Mouse (Mus musculus) erythroblast, adult 5-6 weeks (primary cell): ENCODE data around the gene Srpk2. TPM values are rescaled to one million over a fixed set of nuclear protein-coding genes. Genes with fewer than 3 reads are reported as not detected.
"Not testable (repeated sequence)": the region's sequence is repeated elsewhere in the genome, so short reads cannot be mapped to it uniquely, and the experiment has no call there.

ENCODE experiments used
- ATAC-seq: replicated peaks from 2 replicates; pipeline ENCODE4 v1.8.0; 2016; ENCODE audit warnings: moderate number of reproducible peaks, mild to moderate bottlenecking, moderate TSS enrichment, inconsistent platforms; ENCODE audit not compliant: poor library complexity, low FRiP score, severe bottlenecking
- total RNA-seq, 2 experiments: library from RNA; stranded (forward) in 1 of 2; stranded (reverse) in 1 of 2; fragments of 150-400 nt in 1 of 2; fragments of 200-764, 138-1000 nt in 1 of 2; gene quantifications; 2 replicates each; pipeline versions ENCODE4 v1.2.3 to v1.2.4; 2015 to 2017; ENCODE audit warnings: low replicate concordance in 2 of 2

Gene Srpk2
- total RNA-seq, 2 experiments from 2014 or later, result 15.2 to 18.7 TPM

DNA sequence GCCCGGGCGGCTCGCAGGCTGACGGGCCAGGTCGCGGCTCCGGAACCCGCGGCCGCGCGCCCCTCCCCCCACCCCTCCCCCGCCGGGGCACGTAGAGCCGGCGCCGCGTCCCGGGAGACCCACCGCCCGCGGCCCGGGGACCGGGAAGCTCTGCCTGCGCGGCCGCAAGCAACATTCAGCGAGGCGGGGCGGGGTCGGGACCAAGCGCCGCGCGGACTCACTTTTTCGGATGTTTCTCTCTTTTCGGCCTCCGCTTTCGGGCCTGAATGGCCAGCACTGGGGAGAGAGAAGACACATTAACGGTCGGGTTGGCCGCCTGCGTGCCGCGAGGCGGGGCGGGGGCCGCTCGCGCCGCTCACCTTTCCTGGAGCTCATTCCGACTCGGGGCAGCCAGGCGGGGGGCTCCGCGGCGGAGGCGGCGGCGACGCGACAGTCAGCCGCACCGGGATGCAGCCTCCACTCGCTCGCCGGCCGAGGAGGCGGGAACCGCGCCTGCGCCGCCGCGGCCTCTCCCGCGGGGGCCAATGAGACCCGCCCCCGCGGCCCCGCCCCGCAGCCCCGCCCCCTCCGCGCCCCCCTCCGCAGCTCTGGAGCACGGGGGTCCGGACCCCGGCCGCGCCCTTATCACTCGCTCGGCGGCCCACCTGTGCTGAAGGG, 8.8 kb downstream of the Srpk2 start:
- no peak for ATAC-seq

DNA sequence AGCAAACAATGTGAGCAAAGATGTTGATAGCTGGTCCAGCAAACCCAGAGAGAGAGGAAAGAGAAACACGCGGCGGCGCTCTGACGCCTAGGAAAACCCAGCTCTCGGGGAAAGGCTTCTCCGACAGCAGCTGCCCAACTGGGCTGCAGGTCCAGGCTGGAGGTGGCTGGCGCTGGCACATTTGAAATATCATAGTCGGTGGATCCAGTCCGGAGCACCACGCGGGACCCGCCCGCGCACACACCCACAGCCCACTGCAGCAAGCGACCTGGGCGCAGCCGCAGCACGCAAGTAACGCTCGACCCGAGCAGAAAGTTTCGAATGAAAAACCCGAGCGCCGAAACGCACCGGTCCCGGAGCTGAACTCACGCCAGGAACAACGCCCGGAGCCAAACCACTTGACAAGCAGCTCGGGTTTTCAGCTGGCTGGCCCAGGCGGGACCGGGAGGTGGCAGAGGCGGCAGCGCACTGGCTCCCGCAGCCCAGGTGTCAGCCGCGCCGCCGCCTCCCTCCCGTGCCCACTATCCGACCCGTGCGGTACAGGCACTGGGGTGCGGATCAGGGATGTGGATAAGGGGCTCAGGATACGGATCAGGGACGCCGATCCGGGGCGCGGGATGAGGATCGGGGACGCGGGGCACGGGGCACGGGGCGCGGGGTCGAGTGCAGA, 9.5 kb downstream of the Srpk2 start:
- ATAC-seq, result no peak

DNA sequence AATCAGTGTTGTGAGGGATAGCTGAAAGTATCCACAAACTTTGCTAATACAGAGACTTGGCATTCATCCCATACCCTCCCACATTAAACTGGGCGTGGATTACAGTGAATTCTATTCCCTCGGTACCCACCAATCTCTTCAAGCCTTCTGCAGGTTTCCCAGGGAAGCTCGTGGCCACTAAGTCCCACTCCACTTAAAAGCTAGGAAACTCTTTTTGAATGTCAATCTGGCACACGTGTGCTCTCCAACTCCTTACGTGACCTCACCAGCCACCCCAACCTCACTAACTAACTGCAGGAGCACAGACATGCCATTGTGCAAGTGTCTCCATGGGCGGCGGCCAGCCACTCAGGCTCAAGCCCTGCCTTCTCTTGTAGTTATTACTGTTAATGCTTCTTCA, 12.3 kb downstream of the Srpk2 start:
- ATAC-seq, result no peak

DNA sequence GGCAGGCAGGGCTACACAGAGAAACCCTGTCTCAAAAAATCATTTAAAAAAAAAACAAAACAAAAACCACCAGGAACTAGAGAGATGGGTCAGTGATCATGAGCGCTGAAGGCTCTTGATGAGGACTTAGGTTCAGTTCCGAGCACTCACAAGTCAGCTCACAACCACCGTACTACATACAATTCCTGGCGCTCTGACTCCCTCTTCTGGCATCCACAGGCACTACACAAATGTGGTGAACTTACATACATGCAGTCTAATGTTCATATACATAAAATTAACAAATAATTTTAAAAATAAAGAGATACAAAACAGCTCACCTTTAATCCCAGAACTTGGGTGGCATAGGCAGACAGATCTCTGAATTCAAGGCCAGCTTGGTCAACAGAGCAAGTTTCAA, 13.5 kb downstream of the Srpk2 start:
- no peak for ATAC-seq

DNA sequence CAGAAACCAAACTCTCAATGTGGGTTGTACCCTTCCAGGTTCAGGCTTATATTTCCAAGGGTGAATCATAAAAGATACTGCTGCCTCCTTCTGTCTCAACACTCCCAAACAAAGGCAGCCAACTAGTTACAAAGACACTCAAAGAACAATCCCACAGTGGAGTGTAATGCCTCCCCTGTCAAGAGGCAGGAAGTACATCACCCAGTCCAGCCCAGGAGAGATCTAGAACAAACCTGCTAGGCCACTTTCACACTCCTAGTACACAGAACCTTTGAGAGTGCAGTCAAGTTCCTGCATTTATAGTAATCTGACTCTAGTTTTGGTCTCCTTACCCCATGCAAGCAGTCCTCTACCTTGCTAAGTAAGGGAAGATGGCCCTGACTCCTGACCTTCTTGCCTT, 18.5 kb downstream of the Srpk2 start:
- no peak for ATAC-seq

DNA sequence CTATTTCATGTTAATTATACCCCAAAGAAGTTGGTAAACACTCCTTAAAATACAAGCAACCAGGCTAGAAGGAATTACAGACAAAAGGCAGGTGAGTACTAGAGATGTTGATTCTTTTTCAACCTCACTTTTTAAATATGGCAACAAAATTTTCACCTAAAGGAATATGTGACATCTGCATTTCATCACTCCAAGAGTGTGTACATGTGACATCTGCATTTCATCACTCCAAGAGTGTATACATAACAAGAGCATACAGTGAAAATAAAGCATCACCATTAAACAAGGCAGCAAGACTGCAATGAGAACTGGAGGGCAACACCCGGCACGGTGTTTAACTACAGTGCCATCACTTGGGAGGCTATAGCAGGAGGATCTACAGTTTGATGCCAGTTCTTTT, 23.2 kb downstream of the Srpk2 start:
- no peak for ATAC-seq

DNA sequence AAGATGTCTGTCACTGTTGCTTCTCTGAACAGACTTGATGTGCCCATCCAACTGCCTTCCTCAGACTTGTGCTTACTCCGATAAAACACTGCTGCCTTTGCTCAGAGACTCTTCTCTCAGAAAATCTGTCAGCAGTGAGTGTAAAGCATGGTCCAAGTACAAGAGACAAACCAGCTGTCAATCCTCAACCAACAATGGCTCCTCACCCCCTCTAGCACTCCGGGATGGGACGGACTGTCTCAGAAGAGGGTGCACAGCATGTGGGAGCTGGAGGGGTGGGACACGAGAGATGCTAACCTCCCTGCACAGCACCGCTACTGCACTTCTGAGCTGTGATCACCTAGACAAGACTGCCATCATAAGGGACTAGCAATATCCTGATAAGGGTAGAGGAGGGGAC, 26.4 kb downstream of the Srpk2 start:
- ATAC-seq, result no peak

DNA sequence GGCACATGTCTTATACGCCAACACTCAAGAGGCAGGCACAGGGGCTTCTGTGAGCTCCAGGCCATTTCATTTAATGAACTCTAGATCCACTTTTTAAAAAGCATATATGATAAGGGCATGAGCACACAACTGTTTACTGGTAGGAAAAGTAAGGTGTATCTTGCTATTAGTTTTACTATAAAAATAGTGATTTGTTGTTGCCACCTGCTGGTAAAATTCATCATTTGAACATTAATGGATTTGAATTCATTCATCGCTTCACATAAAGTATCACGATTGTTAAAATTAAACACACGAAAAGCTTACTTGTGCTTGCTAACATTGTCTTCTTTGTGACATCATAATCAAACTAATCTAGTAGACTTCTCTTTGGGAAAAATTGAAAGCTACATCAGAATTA, 27.8 kb downstream of the Srpk2 start:
- ATAC-seq, result no peak

DNA sequence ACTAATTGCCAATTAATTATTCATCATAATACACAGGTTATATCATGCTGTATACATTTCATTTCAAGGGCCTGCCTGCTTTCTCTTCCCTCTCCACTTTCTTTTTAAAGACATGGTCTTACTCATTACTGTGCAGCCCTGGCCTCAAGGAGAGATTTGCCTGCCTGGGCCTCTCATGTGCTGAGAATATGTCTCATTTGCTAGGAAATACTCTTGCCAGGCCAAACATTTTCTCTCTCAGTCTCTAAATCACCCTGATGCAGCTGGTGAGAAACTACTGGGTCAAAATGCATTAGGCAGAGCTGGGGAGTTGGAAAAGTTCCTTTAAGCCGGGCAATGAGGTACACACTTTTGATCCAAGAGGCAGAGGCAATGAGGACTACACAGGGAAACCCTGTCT, 29.4 kb downstream of the Srpk2 start:
- ATAC-seq, result no peak

DNA sequence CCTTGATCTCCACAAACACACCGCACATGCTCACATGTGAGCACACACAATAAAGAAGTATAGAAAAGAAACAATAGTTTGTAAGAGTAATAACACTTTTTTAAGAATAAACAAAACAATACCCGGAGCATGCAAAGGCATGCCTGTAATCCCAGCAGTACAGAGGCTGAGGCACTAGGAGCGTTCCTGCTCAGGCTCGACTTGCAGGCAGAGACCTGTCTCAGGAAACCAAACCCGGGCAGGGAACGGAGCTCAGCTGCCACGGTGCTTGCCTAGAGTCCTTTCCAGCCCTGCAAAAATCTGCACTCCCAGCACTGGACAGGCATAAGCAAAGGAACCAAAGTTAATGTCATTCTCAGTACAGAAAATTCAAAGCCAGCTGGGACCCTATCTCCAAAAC, 32.1 kb downstream of the Srpk2 start:
- no peak for ATAC-seq

DNA sequence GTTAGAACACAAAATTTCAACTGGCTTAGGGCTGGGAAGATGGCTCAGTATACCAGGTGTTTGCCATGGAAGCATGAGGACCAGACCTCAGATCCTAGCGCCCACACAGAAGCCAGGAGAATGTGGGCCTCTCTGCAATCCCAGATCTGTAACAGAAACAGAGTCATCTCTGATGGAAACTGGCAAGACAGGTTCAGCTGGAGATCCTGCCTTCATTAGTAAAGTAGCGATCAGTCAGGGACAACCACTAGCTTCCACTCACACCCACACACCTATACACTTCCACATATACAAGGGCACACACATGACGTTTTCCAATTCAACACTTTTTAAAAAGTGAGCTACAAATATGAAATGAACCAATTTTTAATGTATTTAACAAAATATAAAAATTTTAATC, 32.6 kb downstream of the Srpk2 start:
- ATAC-seq, result no peak

DNA sequence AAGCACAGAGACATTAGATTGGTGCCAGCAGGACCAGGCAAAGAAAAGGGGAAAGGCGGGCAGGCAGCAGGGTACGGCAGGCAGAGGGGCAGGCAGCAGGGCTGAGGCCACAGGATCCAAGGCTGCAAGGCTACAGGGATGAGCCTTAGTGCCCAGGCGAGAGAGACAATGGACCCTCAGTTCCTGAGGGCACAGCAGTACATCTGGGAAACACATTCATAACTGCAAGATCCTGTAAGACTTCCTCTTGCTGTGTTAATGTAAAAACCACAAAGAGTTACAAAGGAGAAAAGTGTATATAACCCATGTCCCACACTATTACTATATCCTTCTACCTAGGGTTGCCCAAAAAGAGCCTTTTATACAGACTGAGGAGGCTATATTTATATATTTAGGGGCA, 33.9 kb downstream of the Srpk2 start:
- ATAC-seq, result no peak

DNA sequence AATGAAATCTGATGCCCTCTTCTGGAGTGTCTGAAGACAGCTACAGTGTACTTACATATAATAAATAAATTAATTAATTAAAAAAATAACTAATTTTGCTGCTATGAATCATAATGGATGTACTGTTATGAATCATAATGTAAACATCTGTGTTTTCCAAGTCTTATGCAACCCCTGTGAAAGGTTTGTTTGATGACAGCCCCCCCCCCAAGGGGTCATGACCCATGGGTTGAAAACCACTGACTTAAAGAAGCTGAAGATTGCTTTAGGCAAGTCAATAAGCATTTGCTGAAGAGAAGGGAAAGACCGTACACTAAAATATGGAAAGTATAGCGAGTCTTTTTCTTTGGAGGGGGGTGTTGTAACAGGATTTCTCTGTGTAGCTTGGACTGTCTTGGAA, 35.2 kb downstream of the Srpk2 start:
- no peak for ATAC-seq

DNA sequence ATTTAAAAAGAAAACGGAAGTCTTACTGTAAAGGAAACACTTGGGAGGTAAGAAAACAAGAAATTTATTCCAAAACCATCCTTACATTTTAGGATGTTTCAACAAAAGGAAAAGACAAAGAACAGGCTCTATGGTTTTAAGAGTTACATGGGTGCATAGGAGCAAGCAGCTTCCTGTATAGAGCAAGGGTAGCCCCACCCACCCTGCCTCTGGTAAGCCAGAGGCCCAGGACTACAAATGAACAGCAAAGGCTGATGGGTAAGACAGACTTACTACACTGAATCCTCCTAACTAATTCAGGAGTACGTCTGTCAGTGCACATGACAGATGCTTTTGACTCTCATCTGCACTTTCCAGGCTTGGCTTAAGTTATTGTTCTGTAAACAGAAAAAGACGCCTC, 38.7 kb downstream of the Srpk2 start:
- no peak for ATAC-seq

DNA sequence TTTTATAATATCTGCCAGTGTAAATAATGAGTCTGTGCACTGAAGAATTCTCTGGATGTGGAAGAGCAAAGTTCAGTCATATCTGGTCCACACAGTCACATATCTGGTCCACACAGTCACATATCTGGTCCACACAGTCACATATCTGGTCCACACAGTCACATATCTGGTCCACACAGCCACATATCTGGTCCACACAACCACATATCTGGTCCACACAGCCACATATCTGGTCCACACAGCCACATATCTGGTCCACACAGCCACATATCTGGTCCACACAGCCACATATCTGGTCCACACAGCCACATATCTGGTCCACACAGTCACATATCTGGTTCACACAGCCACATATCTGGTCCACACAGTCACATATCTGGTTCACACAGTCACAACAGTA, 45.2 kb downstream of the Srpk2 start:
- not testable (repeated sequence) for ATAC-seq

DNA sequence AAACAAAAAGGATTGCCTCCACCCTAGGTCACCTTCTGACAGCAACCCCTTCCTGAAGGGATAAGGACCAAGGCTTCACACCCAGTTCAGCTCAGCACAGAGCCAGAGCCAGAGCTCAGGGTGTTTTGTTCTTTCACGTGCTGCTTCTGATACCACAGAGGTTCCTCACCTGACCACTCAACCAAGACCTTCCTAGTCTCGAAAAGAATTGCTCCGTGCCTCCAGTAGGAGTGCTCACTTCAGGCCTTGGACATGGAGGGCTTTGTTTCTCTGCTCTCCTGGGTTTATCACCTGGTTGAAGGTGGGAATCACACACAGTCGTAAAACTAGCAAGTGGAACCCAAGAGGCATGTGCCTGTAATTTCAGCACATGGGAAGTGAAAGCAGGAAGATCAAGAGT, 46.4 kb downstream of the Srpk2 start:
- ATAC-seq, result no peak

DNA sequence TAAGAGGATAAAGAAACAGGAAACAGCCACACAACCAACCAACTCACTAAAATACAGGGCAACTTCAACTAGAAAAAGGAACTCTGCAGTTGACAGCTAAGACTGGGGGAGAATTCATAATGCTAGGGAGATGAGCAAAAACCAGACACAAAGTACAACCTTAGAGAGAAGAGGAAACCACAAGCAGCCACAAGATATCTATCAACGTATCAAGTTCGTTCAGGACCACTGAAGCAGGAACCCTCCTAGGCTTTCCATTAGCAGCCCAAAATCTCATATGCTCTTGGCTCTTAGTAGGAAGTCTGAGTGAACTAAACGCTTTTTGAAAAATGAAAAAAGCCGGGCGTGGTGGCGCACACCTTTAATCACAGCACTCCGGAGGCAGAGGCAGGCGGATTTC, 47.1 kb downstream of the Srpk2 start:
- no peak for ATAC-seq

DNA sequence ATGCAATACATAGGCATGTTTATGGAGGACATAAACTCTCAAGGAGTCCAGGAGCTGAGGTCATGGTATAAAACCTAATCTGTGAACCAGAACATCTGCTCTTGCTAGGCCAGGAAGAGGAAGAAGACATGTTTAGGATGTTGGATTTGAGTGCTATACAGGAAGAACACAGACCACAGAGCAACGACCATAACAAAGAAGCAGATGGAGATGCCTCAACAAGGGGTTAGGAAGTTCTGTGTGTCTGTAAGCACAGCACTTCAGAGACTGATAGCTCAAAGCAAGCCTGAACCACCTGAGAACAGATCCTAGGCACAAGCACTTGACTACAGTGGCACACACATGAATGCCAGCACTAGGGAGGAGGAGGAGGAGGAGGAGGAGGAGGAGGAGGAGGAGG, 52.9 kb downstream of the Srpk2 start:
- ATAC-seq, result no peak

DNA sequence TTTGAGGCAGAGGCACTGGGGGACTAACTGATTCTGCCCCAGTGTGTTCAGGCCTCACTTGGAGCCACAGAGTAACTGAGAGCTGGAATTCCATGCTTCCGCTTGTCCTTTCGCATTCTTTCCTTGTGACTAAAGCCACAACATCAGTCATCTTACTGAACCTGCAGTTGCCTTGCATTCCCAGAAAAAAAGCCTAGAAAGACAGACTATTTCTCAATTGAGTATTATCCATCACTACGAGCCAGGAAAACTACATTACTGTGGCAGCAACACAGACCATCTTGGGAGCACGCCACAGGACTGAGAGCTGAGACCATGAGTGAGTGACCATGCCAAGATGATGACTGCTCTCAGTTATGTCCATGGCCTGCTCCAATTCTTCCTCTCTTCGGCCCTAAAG, 57.2 kb downstream of the Srpk2 start:
- ATAC-seq, result no peak

DNA sequence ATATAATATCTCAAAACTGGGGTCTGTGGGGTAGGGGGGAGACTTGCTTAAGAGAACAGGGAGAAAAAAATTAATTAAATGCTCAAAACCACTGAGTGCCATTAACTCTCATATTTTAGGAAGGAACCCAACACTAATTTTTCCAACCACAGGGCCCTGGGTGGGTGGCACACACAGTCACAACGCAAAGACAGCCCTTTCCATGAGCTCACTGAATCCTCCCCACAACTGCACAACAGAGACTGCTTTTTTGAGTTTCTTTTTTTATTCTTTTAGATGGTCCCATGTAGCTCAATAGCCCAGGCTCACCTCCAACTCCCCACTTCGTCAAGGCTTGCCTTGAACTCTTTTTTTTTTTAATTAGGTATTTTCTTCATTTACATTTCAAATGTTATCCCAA, 58.2 kb downstream of the Srpk2 start:
- no peak for ATAC-seq

DNA sequence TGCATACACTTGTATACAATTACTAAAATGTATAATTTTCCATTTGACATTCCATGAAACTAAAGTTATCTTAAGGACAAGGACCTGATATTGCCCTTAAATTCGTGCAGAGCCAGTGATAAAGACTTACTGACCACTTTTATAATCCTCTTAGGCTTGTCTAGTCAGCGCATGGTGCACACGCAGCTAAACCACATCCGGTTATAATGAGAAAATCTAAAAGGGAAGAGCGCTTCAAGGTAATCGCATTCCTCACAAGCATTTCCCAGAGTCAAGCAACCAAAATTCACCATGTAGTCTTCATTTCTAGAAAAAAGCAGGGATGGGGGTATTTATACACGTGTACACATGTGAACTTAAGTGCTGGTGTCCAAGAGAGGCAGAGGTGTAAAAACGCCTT, 63.8 kb downstream of the Srpk2 start:
- no peak for ATAC-seq

DNA sequence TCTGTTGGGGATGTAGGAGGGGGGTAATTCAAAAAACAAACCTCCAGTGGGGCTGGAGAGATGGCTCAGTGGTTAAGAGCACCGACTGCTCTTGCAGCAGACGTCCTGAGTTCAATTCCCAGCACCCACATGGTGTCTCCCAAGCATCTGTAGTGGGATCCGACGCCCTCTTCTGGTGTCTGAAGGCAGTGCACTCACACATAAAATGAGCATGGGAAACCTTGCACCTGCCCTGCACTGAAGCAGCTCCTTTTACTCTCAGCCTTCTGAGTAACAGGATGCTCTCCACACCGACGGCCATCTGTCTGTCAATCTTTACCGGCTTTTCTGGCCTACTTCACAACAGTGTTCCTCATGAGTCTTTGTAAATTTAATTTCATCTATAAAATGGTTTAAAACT, 65.8 kb downstream of the Srpk2 start:
- ATAC-seq, result no peak
